Mouse (Mus musculus) embryonic fibroblast, embryonic 13.5 days (primary cell): Measurements from ENCODE around the gene Maff. TPM values are rescaled to one million over a fixed set of nuclear protein-coding genes. Genes with fewer than 3 reads are reported as not detected.

Experiments used
- H3K27ac ChIP-seq: 2 replicates; pipeline ENCODE4 v1.5.1; 2012; ENCODE audit warnings: low read length, control low read depth, inconsistent platforms; ENCODE audit not compliant: insufficient read depth
- H3K4me1 ChIP-seq: 2 replicates; pipeline ENCODE4 v1.6.1; 2011; ENCODE audit warnings: low read length; ENCODE audit not compliant: control insufficient read depth, insufficient read depth
- H3K4me3 ChIP-seq: 2 replicates; pipeline ENCODE4 v1.5.1; 2011; ENCODE audit warnings: mild to moderate bottlenecking, control low read depth, low read length; ENCODE audit not compliant: insufficient read depth
- CTCF ChIP-seq: IDR thresholded peaks from 2 replicates; pipeline ENCODE4 v1.5.1; 2011; ENCODE audit warnings: mild to moderate bottlenecking, control low read depth, low read length, moderate library complexity, borderline replicate concordance; ENCODE audit not compliant: insufficient read depth
- POLR2A ChIP-seq: IDR thresholded peaks from 2 replicates; pipeline ENCODE4 v1.6.1; 2011; ENCODE audit warnings: low read depth, mild to moderate bottlenecking, control low read depth, low read length, moderate library complexity
- polyA plus RNA-seq: library from polyadenylated mRNA; stranded (reverse); fragments of >200 nt; gene quantifications from 2 replicates; pipeline ENCODE4 v1.2.4, GENCODE M21; 2011; ENCODE audit warnings: low read depth; ENCODE audit not compliant: missing spikeins, insufficient read length

Maff gene
- polyA plus RNA-seq, 1 experiment = 11.7 TPM

- Histone ChIP-seq H3K4me3 (peak overlapping the region; percentile 6; the same call in 1 of the 2 replicates), H3K27ac (no peak overlapping the region), H3K4me1 (peaks cover 9% of the 10 kb centered on the region)
- TF ChIP-seq CTCF (no peak), POLR2A (peak; percentile 35; the same call in 1 of the 2 replicates)
Measured at GRCm38 (mm10) chr15:79357036-79357911, 10.9 kb downstream of the Maff start.

DNA sequence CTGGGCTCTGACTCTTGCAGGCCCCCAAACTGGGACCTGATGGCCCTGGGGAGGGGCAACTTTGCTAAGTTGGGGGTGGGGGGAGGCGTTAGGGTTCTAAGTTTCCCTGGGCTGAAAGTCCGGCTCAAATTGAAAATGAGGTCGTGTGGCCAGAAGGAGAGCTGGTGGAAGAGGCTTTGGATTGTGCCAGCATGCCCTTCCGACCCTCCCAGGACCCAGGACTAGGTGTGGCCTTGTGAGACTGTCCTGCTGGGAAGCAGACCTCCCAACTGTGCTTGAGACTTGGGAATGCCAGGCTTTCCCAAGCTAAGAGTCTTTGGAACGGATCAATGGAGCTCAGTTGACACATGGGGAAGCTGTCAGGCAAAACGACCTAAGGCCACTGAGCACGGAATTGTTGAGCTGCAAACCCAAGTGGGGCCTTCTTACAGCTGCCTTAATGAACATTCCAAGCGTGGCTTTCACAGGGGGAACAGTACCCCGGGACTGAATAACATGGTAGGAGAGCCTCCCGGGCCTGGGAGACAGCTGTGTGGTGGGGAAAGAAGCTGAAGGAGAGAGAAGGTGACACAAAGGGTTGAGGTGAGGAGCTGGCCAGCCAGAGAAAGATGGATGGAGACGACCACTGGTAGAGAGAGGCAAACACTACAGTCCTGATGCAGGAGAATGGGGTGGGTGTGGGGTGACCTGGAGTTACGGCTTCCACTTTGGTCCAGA is 11.7 kb downstream of the Maff start:
- no peak overlapping the region for H3K27ac ChIP-seq
- no peak overlapping the region for H3K4me3 ChIP-seq
- TF ChIP-seq POLR2A (no peak), CTCF (no peak)
- peaks cover 9% of the 10 kb centered on the region for H3K4me1 ChIP-seq

GRCm38 (mm10) chr15:79359954-79360353 is 13.5 kb downstream of the Maff start:
- Histone ChIP-seq H3K4me3 (no peak overlapping the region), H3K4me1 (peaks cover 9% of the 10 kb centered on the region), H3K27ac (peak overlapping the region; percentile 23)
- TF ChIP-seq POLR2A (no peak), CTCF (no peak)

DNA sequence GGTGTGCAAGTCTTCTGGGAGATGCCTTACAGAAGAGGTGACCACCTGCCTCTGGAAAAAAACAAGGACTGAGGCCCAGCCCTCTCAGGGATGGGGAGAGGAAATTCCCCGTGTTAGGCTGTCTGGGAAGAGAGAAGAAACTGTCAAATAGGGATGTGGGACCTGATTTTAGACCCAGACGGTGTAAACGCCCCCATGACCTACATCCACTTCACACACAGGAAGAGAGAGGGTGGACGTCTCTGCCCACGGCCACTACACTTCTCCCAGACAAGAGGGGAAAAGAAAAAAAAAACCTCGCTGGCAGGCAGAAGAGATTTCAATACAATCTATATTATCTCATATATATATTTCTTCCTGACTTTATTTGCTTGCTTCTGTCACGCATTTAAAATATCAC is 13.9 kb downstream of the Maff start:
- TF ChIP-seq POLR2A (no peak), CTCF (no peak)
- Histone ChIP-seq H3K4me3 (no peak overlapping the region), H3K27ac (peak overlapping the region; percentile 23), H3K4me1 (peaks cover 9% of the 10 kb centered on the region)

- Histone ChIP-seq H3K4me3 (no peak overlapping the region), H3K27ac (no peak overlapping the region), H3K4me1 (peaks cover 9% of the 10 kb centered on the region)
- TF ChIP-seq POLR2A = no peak
- TF ChIP-seq CTCF = no peak
Measured at GRCm38 (mm10) chr15:79361023-79361422, 14.6 kb downstream of the Maff start.

DNA sequence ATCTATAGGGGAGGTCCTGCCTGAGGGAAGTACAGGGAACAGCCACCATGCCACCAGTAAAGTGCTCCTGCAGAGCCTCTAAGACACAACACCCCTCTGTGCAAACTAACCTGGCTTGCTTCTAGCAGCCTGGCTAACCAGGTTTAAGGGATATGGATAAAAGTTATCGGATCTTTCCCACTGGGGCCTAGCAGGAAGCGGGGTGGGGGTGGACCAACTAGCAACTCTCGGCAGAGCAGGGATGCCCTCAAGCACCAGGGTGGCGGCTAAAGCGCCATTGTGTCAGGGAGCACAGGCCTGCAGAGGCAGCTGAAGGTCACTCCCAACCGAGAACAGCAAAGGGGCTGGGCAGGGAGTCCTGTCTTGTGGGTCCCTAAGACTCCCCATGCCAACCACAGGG is 17.7 kb downstream of the Maff start:
- no peak overlapping the region for H3K27ac ChIP-seq
- H3K4me1 ChIP-seq = peaks cover 10% of the 10 kb centered on the region
- no peak overlapping the region for H3K4me3 ChIP-seq
- TF ChIP-seq CTCF = no peak
- TF ChIP-seq POLR2A = no peak

GRCm38 (mm10) chr15:79365068-79365467 is 18.6 kb downstream of the Maff start:
- Histone ChIP-seq H3K4me1 (peaks cover 10% of the 10 kb centered on the region), H3K27ac (no peak overlapping the region), H3K4me3 (no peak overlapping the region)
- TF ChIP-seq POLR2A = no peak
- TF ChIP-seq CTCF = no peak

DNA sequence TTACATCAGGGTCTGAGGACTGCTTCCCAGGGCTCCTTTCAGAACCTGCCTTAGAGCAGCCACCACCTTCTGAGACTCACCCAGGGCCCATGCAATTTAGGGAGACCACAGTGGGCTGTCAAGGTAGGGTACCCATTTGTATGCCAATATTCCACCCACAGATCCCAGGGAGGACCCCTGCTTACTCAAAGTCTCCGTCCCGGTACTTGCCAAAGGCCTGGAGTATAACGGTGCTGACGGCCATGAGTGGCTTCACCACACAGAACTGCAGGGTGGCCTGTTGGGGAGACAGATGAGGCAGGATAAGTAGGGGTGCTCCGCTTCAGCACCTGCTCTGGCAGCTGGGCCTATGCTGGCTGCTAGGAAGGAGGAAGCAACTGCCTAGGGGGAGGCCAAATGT is 20.0 kb downstream of the Maff start:
- peaks cover 6% of the 10 kb centered on the region; the same call in 1 of the 2 replicates for H3K4me1 ChIP-seq
- no peak overlapping the region for H3K4me3 ChIP-seq
- no peak overlapping the region for H3K27ac ChIP-seq
- no peak for TF ChIP-seq CTCF
- no peak for TF ChIP-seq POLR2A

GRCm38 (mm10) chr15:79368313-79368811 is 21.9 kb downstream of the Maff start:
- peaks cover 6% of the 10 kb centered on the region; the same call in 1 of the 2 replicates for H3K4me1 ChIP-seq
- TF ChIP-seq POLR2A (no peak), CTCF (no peak)

DNA sequence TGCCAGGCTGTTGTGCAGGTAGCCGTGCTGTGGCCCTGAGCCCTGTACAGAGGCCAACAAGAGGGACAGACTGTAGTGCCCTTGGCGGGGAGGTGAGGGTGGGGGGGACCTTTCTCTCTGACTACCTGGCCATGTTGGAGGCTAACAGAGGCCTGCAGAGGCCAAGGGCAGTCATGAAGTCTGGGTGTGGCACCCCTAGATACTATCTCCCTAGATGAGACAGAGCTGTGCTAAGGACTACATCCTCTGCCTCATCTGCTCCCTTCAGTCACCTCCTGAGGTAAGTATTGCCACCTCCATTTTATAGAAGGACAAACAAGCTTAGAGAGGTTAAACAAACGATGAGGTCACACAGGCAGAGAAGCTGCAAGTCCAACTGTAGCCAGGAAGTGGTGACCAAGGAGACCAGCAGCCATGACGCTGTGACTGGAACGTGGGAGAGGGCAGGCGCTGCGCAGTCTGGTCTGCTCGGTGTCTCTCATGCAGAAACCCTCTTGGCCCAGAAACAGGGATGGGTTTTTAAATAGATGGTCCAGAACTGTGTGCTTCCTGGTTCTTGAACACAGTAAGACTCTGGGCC is 22.5 kb downstream of the Maff start:
- Histone ChIP-seq H3K4me1 (peaks cover 6% of the 10 kb centered on the region; the same call in 1 of the 2 replicates), H3K4me3 (no peak overlapping the region), H3K27ac (no peak overlapping the region)
- no peak for TF ChIP-seq CTCF
- TF ChIP-seq POLR2A = no peak

More at GRCm38 (mm10) chr15:79368313-79368811, 21.9 kb downstream of the Maff start:
- Histone ChIP-seq H3K27ac (peak overlapping the region; percentile 53; the same call in 1 of the 2 replicates), H3K4me3 (no peak overlapping the region)
